Mouse (Mus musculus): ENCODE measurements around the gene Rnf113a2.

DNA sequence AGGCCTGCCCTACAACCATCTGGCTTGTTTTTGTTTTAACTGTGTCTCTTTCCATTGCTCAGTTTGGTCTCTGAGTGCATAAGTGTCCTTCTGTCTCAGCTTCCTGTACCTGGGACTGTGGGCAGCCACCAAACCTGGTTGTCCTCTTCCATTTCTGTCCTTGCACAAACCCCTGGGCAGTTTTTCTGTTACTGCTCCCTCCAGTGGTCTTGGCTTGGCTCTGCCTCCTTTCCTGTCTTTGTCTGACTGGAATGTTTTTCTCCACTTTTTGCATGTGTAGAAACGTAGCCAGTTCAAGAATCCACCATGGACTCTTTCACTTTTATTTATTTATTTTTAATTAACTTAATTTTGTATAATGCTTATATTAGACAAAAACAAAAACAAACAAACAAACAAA, 42.8 kb downstream of the Rnf113a2 start:
- TF ChIP-seq POLR2A (IDR thresholded peaks at IDR 0.05; ENCODE audit: insufficient read length, low read depth) (no peak), TCF3 (IDR thresholded peaks at IDR 0.05; ENCODE audit: insufficient read length, low read depth) (no peak), E2F4 (IDR thresholded peaks at IDR 0.05; ENCODE audit: insufficient read depth) (no peak), USF1 (IDR thresholded peaks at IDR 0.05; ENCODE audit: low read depth) (no peak), MYOG (IDR thresholded peaks at IDR 0.05; ENCODE audit: control insufficient read depth in 1 of 3, insufficient read depth in 1 of 3, insufficient read length in 2 of 3, low read depth in 2 of 3) (no peak), TCF12 (IDR thresholded peaks at IDR 0.05; ENCODE audit: insufficient read depth, poor library complexity, severe bottlenecking) (no peak), MAX (IDR thresholded peaks at IDR 0.05; ENCODE audit: low read depth) (no peak), CEBPB (IDR thresholded peaks at IDR 0.05; ENCODE audit: insufficient read depth, poor library complexity, severe bottlenecking) (no peak), POLR2AphosphoS2 (IDR thresholded peaks at IDR 0.05; ENCODE audit: insufficient read length, low read depth) (no peak), REST (IDR thresholded peaks at IDR 0.05; ENCODE audit: insufficient read depth, insufficient read length) (no peak)
